Mouse (Mus musculus) midbrain, embryonic 12.5 days (tissue): ENCODE data around the gene Taf5. TPM values are rescaled to one million over a fixed set of nuclear protein-coding genes. Genes with fewer than 3 reads are reported as not detected.
A peak's percentile ranks its signal among the peaks of the same experiment; 100 is the strongest.

ENCODE experiments used
- ATAC-seq: fragments of 200-750 bp; cut with Nextera tagmentation; 2 replicates; pipeline ENCODE4 v1.8.0; 2017; ENCODE audit warnings: low read depth, moderate TSS enrichment, moderate library complexity; ENCODE audit not compliant: low FRiP score
- H3K27ac ChIP-seq: fragments of 300-500 bp; sonication (generic); replicated peaks from 2 replicates; pipeline ENCODE4 v1.5.1; 2016; ENCODE audit warnings: mild to moderate bottlenecking
- H3K27me3 ChIP-seq: fragments of 300-500 bp; sonication (generic); 2 replicates; pipeline ENCODE4 v1.6.1; 2016; ENCODE audit warnings: mild to moderate bottlenecking
- H3K36me3 ChIP-seq: fragments of 300-500 bp; sonication (generic); 2 replicates; pipeline ENCODE4 v1.6.1; 2016
- H3K4me1 ChIP-seq: fragments of 300-500 bp; sonication (generic); 2 replicates; pipeline ENCODE4 v1.6.1; 2016
- H3K4me2 ChIP-seq: fragments of 300-500 bp; sonication (generic); replicated peaks from 2 replicates; pipeline ENCODE4 v1.6.1; 2016; ENCODE audit warnings: mild to moderate bottlenecking, moderate library complexity
- H3K4me3 ChIP-seq: fragments of 300-500 bp; sonication (generic); 2 replicates; pipeline ENCODE4 v1.5.1; 2016; ENCODE audit warnings: mild to moderate bottlenecking
- H3K9ac ChIP-seq: fragments of 300-500 bp; sonication (generic); replicated peaks from 2 replicates; pipeline ENCODE4 v1.6.1; 2016; ENCODE audit warnings: mild to moderate bottlenecking, moderate library complexity
- H3K9me3 ChIP-seq: fragments of 300-500 bp; sonication (generic); 2 replicates; pipeline ENCODE4 v1.6.1; 2016; ENCODE audit warnings: mild to moderate bottlenecking
- WGBS: fragments of 180-500 bp; shearing (Covaris S2); methylation state at CpG from one replicate; pipeline ENCODE4 v1.1.7; 2016; 5-methylcytosine and 5-hydroxymethylcytosine counted together
- polyA plus RNA-seq: library from polyadenylated mRNA; unstranded; fragments of >200 nt; fragmentation: Nextera tagmentation; extraction: Ambion mirVana; gene quantifications from 2 replicates; pipeline ENCODE4 v1.2.1, GENCODE M21; 2016

Gene Taf5
- polyA plus RNA-seq, 1 experiment from 2014 or later, result 11.6 TPM

DNA sequence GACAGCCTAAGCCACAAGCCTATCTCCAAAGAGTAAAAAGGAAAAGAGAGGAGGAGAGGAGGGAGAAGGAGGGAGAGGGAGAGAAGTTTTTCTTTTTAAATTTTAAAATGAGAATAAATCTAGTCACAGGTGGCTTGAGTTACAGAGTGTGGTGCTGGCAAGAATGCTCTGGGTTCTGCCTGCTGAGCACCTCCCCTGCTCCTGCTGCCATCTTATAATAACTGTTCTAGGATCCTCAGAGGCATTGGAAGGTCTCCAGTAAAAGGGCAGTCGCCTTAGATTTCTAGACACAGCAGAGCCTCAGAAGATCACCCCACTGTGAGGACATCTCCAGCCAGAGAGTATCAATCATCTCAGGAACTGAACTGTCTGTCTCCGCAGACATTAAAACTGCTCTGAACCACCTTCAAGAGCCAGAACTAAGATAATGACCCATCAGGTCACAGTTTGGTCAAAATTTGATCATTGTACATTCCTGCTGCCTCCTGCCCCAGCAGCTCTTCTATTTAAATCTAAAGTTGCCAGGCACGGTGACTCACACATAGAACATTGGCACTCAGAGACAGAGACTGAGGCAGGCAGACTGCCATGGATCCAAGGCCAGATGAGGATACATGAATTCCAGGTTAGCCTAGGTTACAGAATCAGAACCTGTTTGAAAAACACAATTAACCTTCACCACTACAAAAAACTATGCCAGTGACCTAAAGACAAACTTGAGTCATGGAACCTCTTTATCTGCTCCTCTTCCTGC lies 26.6 kb upstream of the Taf5 start:
- peaks cover 47% of the 10 kb centered on the region for H3K36me3 ChIP-seq
- WGBS, result 93% methylated on average over 3 of the region's 3 CpGs
- H3K4me2 ChIP-seq, result no peak overlapping the region
- no peaks in the 10 kb centered on the region for H3K9me3 ChIP-seq
- no peaks in the 10 kb centered on the region for H3K4me1 ChIP-seq
- no peak for ATAC-seq
- no peaks in the 10 kb centered on the region for H3K27me3 ChIP-seq
- H3K9ac ChIP-seq, result no peak overlapping the region
- H3K4me3 ChIP-seq, result no peak overlapping the region
- no peak overlapping the region for H3K27ac ChIP-seq

DNA sequence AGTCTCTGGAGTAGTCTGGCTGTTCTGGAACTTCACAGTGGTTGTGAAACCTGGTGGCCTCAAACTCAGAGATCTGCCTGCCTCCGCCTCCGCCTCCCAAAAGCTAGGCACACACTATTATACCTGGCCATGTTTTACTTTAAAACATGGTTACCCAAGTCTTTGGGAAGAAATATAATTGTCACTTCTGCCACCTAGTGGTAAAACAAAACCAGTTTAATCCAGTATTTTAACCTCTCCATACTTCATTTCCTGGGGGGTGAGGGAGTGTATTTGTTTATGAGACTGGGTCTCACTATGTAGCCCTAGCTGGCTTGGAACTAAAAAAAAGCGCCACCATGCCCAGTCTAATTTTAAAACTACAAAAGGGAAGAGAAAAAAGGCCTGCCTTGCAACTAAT lies 23.9 kb upstream of the Taf5 start:
- Histone ChIP-seq H3K27me3 (no peaks in the 10 kb centered on the region), H3K4me1 (no peaks in the 10 kb centered on the region), H3K4me2 (no peak overlapping the region), H3K9ac (no peak overlapping the region), H3K4me3 (no peak overlapping the region), H3K36me3 (peaks cover 50% of the 10 kb centered on the region), H3K27ac (no peak overlapping the region), H3K9me3 (no peaks in the 10 kb centered on the region)
- WGBS, result 92% methylated on average over 3 of the region's 3 CpGs
- ATAC-seq, result no peak

DNA sequence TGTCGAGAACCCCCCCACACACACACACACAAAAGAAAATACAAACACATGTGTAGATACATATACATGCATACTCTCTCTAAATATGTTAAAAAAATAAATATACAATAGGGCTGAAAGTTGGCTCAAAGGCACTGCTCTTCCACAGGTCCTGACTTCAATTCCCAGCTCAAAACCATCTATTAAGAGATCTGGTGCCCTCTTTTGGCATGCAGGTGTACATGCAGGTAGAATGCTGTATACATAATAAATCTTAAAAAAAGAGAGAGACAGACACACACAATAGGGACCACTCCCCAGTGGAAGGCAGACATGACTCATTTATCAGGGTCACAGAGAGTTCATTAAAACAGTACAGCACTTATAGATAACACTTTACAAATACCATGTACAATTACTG lies 21.2 kb upstream of the Taf5 start:
- Histone ChIP-seq H3K9ac (no peak overlapping the region), H3K4me2 (no peak overlapping the region), H3K9me3 (no peaks in the 10 kb centered on the region), H3K36me3 (peaks cover 27% of the 10 kb centered on the region), H3K27ac (no peak overlapping the region), H3K27me3 (no peaks in the 10 kb centered on the region), H3K4me3 (no peak overlapping the region), H3K4me1 (peaks cover 18% of the 10 kb centered on the region)
- no peak for ATAC-seq
- 100% methylated on average over 1 of the region's 1 CpGs for WGBS

DNA sequence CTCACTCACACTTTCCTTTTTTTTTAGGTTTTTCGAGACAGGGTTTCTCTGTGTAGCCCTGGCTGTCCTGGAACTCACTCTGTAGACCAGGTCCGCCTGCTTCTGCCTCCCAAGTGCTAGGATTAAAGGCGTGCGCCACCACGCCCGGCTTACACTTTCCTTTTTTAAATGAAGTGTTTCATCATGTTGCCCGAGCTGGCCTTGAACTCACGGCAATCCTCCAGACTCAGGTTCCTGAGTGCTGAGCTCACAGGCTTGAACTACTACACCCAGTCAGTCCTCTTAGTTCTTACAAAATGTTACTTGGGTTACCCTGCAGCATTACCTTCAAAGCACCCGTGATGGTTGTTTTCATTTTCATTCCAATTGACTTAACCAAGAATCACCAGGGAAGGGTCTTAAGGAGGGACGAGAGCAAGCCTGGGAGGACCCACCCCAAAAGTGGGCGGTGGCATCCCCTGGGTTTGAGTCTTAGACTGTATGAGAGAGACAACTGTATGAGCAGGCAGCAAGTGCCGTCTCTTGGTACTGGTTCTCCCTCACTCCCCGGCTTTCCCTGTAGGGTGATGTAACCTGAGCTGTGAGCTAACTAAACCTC lies 20.2 kb upstream of the Taf5 start:
- H3K4me2 ChIP-seq, result no peak overlapping the region
- H3K9ac ChIP-seq, result no peak overlapping the region
- no peak overlapping the region for H3K27ac ChIP-seq
- peaks cover 27% of the 10 kb centered on the region for H3K36me3 ChIP-seq
- no peaks in the 10 kb centered on the region for H3K27me3 ChIP-seq
- WGBS, result 84% methylated on average over 13 of the region's 13 CpGs
- H3K9me3 ChIP-seq, result no peaks in the 10 kb centered on the region
- no peak overlapping the region for H3K4me3 ChIP-seq
- ATAC-seq, result no peak
- H3K4me1 ChIP-seq, result peaks cover 18% of the 10 kb centered on the region

DNA sequence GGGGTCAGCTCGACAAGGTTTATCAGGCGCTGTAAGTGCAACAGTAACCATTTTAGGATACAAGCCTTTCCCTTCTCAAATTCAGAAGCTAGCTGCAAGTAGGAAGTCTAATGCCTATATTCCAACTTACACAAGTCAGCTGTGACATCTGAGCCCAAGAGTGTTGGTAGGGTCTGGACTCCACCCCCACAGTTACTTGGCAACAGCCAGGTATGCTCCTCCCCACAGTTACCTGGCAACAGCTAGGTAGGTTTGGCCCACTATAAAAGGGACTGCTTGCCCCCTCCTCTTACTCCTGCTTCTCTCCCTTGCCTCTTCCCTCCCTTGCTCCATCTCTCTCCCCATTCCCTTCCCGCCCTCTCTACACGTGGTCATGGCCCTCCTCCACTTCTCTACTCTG lies 18.5 kb upstream of the Taf5 start:
- WGBS, result 71% methylated on average over 4 of the region's 4 CpGs
- peaks cover 25% of the 10 kb centered on the region for H3K36me3 ChIP-seq
- H3K4me1 ChIP-seq, result peaks cover 18% of the 10 kb centered on the region
- no peaks in the 10 kb centered on the region for H3K9me3 ChIP-seq
- H3K4me2 ChIP-seq, result peak overlapping the region; percentile 70
- no peaks in the 10 kb centered on the region for H3K27me3 ChIP-seq
- H3K9ac ChIP-seq, result peak overlapping the region; percentile 90; the same call in 1 of the 2 replicates
- H3K27ac ChIP-seq, result no peak overlapping the region
- no peak for ATAC-seq
- peak overlapping the region; percentile 86; the same call in 1 of the 2 replicates for H3K4me3 ChIP-seq

DNA sequence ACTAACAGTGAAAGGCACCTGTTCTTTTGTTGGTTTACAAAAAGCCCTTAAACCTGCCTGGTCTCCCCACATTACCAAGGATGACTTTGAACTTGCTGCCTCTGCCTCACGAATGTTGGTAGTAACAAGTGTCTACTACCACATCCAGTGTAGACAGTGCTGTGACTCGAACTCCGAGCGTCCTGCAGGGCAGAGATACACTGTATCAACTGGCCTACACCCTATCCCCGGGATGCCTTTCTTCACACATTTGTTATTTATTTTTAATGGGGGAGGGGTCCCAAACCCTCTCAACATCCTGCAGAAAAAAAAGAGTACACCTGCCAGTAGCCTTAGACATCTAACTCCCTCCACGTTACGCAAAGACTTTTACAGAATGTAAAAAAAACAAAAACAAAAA lies 17.7 kb upstream of the Taf5 start:
- ATAC-seq, result no peak

DNA sequence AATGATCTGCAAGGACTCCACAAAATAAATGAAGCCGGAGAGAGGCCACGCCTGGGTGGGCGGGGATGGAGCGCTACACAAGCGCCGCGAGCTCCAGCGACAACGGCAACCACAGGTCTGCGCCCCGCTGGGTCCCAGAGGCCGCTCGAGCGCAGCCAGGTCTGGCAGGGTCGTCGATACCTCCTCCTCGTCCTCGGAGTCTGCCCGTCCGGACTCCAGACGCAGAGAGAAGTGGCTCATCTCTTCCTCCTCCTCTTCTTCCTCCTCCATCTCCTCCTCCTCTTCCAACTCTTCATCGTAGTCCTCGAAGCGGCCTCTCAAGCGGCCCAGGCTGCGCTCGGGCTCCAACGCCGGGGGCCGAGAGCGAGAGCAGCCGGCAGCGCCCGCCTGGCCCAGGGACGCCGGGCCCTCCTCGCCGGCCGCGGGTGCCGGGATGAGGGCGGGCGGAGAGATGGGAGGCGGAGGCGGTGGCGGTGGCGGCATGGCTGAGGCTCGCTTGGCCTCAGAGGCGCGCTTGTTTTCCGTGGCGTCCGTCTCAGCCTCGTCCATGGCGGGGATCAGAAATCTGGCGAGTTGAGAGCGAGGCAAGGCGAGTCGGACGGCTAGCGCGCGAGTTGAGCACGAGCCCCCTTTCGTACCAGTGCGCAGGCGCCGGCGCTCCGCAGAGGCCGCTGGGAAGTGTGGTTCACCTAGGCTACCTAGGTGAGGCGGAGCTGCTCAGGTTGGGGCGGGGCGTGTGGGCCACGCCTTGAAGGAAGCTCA lies 17.1 kb upstream of the Taf5 start, which contains the start of gene Pcgf6:
Gene Pcgf6 (minus strand): TSS at position 636 of the 762 bp plus-strand sequence.
- WGBS, result under 1% methylated on average over 75 of the region's 75 CpGs
- H3K27ac ChIP-seq, result peak within 1 kb of the TSS; percentile 96

More for the DNA sequence above, 17.7 kb upstream of the Taf5 start:
- Histone ChIP-seq H3K27me3 (no peaks in the 10 kb centered on the region), H3K9ac (peak overlapping the region; percentile 90), H3K4me2 (peak overlapping the region; percentile 70), H3K36me3 (peaks cover 24% of the 10 kb centered on the region), H3K27ac (peak overlapping the region; percentile 96), H3K4me1 (peaks cover 18% of the 10 kb centered on the region), H3K9me3 (no peaks in the 10 kb centered on the region), H3K4me3 (peak overlapping the region; percentile 86)
- WGBS, result 11% methylated on average over 7 of the region's 7 CpGs

DNA sequence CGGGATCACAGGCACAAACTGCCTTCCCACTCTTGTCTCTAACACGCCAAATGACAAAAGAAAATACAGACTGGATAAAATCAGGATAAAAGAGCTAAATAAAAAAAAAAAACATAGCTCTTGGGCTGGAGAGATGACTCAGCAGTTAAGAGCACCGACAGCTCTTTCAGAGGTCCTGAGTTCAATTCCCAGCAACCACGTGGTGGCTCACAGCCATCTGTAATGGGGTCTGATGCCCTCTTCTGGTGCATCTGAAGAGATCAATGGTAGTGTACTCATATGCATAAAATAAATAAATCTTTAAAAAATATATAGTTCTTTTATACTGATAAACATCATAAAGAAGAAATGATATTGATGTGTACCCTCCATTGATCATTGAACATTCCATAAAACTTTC lies 14.6 kb upstream of the Taf5 start:
- Histone ChIP-seq H3K4me1 (peaks cover 18% of the 10 kb centered on the region), H3K4me2 (no peak overlapping the region), H3K36me3 (no peaks in the 10 kb centered on the region), H3K27me3 (no peaks in the 10 kb centered on the region), H3K9ac (no peak overlapping the region), H3K9me3 (no peaks in the 10 kb centered on the region), H3K4me3 (no peak overlapping the region), H3K27ac (no peak overlapping the region)
- 82% methylated on average over 4 of the region's 4 CpGs for WGBS
- no peak for ATAC-seq

More for the DNA sequence above, 17.1 kb upstream of the Taf5 start, which contains the start of gene Pcgf6:
- peaks cover 18% of the 10 kb centered on the region for H3K4me1 ChIP-seq
- no peaks in the 10 kb centered on the region for H3K9me3 ChIP-seq
- H3K4me3 ChIP-seq, result peak within 1 kb of the TSS; percentile 86
- peak within 1 kb of the TSS; percentile 70 for H3K4me2 ChIP-seq
- H3K9ac ChIP-seq, result peak within 1 kb of the TSS; percentile 90
- H3K27me3 ChIP-seq, result no peaks in the 10 kb centered on the region
- ATAC-seq, result peak; percentile 89
- H3K36me3 ChIP-seq, result peaks cover 20% of the 10 kb centered on the region

DNA sequence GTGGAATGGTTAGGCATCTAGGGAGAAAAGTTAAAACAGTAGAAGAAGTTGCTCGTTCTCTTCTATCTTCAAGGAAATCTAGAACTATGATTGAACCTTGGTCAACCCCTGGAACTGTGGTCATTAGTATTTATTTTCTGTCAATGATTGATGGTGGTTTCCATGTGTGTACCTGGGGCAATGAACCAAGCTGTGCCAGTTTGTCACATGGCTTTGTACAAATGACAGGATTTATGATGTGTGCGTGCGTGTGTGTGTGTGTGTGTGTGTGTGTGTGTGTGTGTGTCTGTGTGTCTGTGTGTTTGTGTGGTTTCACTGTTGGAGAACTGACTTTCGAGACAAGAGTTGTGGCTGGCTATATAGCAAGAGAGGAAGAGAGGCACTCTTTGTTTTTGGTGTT lies 14.1 kb upstream of the Taf5 start:
- H3K27me3 ChIP-seq, result no peaks in the 10 kb centered on the region
- H3K36me3 ChIP-seq, result no peaks in the 10 kb centered on the region
- peaks cover 18% of the 10 kb centered on the region for H3K4me1 ChIP-seq
- no peak overlapping the region for H3K9ac ChIP-seq
- ATAC-seq, result no peak
- H3K4me3 ChIP-seq, result no peak overlapping the region
- no peak overlapping the region for H3K27ac ChIP-seq
- H3K4me2 ChIP-seq, result no peak overlapping the region
- WGBS, result 87% methylated on average over 4 of the region's 4 CpGs
- H3K9me3 ChIP-seq, result no peaks in the 10 kb centered on the region

DNA sequence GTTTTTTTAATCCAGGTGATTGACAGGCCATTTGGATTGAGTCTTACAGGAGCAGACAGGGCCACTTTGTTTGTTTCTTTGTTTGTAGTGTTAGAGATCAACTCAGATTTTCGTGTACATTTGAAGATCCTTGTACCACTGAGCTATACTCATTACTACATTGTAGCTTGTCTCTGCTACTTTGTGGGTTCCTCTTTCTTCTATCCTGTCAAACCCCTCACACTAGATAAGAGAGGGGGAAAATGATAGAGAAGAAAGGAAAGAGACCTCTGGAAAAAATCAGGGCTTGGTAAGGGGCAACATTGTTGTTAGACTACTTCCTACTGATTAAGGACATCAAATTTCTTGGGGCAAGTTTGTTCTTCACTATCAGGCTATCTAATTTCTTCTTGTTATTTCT lies 9.9 kb upstream of the Taf5 start:
- WGBS, result 73% methylated on average over 1 of the region's 1 CpGs
- no peak overlapping the region for H3K4me3 ChIP-seq
- H3K27ac ChIP-seq, result no peak overlapping the region
- no peak for ATAC-seq
- H3K9ac ChIP-seq, result no peak overlapping the region
- H3K36me3 ChIP-seq, result no peaks in the 10 kb centered on the region
- no peaks in the 10 kb centered on the region for H3K27me3 ChIP-seq
- H3K4me2 ChIP-seq, result no peak overlapping the region
- no peaks in the 10 kb centered on the region for H3K4me1 ChIP-seq
- no peaks in the 10 kb centered on the region for H3K9me3 ChIP-seq

DNA sequence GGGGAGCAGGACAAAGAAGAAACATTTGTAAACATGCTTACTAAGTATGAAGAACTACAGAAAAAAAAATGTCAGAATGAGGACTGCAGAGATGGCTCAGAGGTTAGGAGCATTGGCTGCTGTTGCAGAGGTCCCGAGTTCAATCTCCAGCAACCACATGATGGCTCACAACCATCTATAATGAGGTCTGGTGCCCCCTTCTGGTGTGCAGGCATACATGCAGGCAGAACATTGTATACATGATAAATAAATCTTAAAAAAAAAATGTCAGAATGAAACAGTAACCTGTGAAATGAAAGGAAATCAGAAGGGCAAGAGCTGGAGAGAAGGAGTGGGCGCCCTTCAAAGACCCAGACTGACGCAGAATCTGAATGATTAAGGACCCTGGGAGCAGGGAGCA lies 1.7 kb upstream of the Taf5 start:
- Histone ChIP-seq H3K4me3 (no peak overlapping the region), H3K27me3 (no peaks in the 10 kb centered on the region), H3K4me2 (no peak overlapping the region), H3K9ac (no peak overlapping the region), H3K36me3 (peaks cover 4% of the 10 kb centered on the region; the same call in 1 of the 2 replicates), H3K9me3 (no peaks in the 10 kb centered on the region), H3K4me1 (peaks cover 11% of the 10 kb centered on the region), H3K27ac (no peak overlapping the region)
- WGBS, result 95% methylated on average over 3 of the region's 3 CpGs
- ATAC-seq, result no peak
